Mouse (Mus musculus): ENCODE measurements around the gene Gm20425. TPM values are rescaled to one million over a fixed set of nuclear protein-coding genes. Genes with fewer than 3 reads are reported as not detected.

Gene Gm20425
- polyA plus RNA-seq, 1 experiment from 2014 or later, result 1.9 TPM

DNA sequence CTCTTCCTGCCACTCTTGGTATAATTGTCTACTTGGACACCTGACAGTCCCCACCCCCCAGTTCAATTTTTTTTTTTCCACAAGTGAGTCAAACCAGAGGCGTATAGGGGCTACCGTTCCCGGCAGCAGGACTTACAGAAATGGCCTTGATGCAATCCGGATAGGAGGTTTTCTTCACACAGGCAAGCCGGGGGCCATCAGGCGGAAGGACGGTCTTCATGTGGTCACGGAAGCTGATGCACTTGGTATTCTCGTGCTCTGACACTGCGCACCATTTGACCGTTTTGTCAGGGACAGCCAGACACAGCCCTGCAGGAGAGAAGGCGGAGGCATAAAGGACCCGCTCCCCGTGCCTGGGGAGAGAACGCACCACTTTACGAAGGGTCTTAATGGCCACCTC lies 2.3 kb downstream of the Gm20425 start:
- H3K4me2 ChIP-seq (ENCODE audit: low read length), result no peak overlapping the region
- 90% methylated on average over 16 of the region's 16 CpGs for WGBS
- no peaks in the 10 kb centered on the region for H3K36me3 ChIP-seq (ENCODE audit: insufficient read depth, low read length)
- ATAC-seq (replicated peaks; ENCODE audit: low FRiP score, low read depth) (no peak), DNase-seq (ENCODE audit: low spot score) (no peak)
- no peak overlapping the region for H3K4me3 ChIP-seq (replicated peaks; ENCODE audit: low read depth, low read length)
- no peak overlapping the region for H3K27ac ChIP-seq
- no peak overlapping the region for H3K9ac ChIP-seq (ENCODE audit: low read depth, low read length)
- TF ChIP-seq CTCF (IDR thresholded peaks at IDR 0.05; ENCODE audit: low read depth), result no peak
- no peaks in the 10 kb centered on the region for H3K27me3 ChIP-seq (ENCODE audit: insufficient read depth, low read length)
- no peaks in the 10 kb centered on the region for H3K9me3 ChIP-seq (replicated peaks; ENCODE audit: low read length)
- H3K4me1 ChIP-seq (replicated peaks; ENCODE audit: insufficient read depth, low read length), result no peaks in the 10 kb centered on the region

DNA sequence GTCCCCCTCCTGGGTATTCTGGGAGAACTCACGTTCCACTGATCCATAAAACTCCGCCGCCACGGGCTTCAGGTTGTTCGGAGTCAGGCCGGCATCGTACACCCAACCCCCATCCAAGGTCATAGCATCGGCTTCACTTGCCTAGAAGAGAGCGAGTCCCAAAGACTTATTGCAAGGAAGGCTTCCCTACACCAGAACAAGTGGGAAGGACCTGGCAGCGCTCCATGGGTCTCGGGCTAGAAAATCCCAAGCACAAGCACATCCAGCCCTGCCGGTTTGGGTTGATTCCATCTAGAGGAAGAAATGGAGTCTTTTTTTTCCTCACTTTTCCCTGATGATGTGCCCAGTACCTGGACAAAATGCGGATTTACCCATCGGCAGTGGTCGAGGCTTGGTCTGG lies 3.3 kb downstream of the Gm20425 start:
- no peaks in the 10 kb centered on the region for H3K27me3 ChIP-seq (ENCODE audit: insufficient read depth, low read length)
- H3K4me3 ChIP-seq (replicated peaks; ENCODE audit: low read depth, low read length), result no peak overlapping the region
- H3K36me3 ChIP-seq (ENCODE audit: insufficient read depth, low read length), result no peaks in the 10 kb centered on the region
- no peak overlapping the region for H3K4me2 ChIP-seq (ENCODE audit: low read length)
- no peak for ATAC-seq (replicated peaks; ENCODE audit: low FRiP score, low read depth)
- no peak overlapping the region for H3K27ac ChIP-seq
- WGBS, result 80% methylated on average over 15 of the region's 15 CpGs
- H3K4me1 ChIP-seq (replicated peaks; ENCODE audit: insufficient read depth, low read length), result no peaks in the 10 kb centered on the region
- no peak overlapping the region for H3K9ac ChIP-seq (ENCODE audit: low read depth, low read length)
- no peak for DNase-seq (ENCODE audit: low spot score)
- no peaks in the 10 kb centered on the region for H3K9me3 ChIP-seq (replicated peaks; ENCODE audit: low read length)
- no peak for TF ChIP-seq CTCF (IDR thresholded peaks at IDR 0.05; ENCODE audit: low read depth)

DNA sequence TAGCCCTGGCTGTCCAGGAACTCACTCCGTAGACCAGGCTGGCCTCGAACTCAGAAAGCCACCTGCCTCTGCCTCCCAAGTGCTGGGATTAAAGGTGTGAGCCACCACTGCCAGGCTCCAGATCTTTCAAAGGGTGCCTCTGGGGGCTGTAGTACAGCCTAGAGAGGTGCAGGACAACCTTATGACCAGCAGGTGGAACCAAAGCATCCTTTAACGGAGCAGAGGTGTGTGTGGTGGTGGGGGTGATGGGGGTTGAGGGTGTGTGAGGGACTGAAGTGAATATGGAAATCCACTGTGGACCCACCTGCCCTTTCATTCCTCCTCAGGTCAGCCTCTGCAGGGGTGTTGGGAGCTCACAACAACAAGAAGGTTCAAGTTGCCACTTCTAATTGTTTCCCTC lies 4.6 kb downstream of the Gm20425 start:
- no peaks in the 10 kb centered on the region for H3K36me3 ChIP-seq (ENCODE audit: insufficient read depth, low read length)
- H3K4me1 ChIP-seq (replicated peaks; ENCODE audit: insufficient read depth, low read length), result no peaks in the 10 kb centered on the region
- H3K27ac ChIP-seq, result no peak overlapping the region
- peak; percentile 70 for TF ChIP-seq CTCF (IDR thresholded peaks at IDR 0.05; ENCODE audit: low read depth)
- no peaks in the 10 kb centered on the region for H3K9me3 ChIP-seq (replicated peaks; ENCODE audit: low read length)
- no peak overlapping the region for H3K9ac ChIP-seq (ENCODE audit: low read depth, low read length)
- ATAC-seq (replicated peaks; ENCODE audit: low FRiP score, low read depth) (0 out of 2 replicates have a peak, but pooled peaks have one; percentile 31), DNase-seq (ENCODE audit: low spot score) (peak; percentile 25)
- H3K4me3 ChIP-seq (replicated peaks; ENCODE audit: low read depth, low read length), result no peak overlapping the region
- 72% methylated on average over 3 of the region's 3 CpGs for WGBS
- no peaks in the 10 kb centered on the region for H3K27me3 ChIP-seq (ENCODE audit: insufficient read depth, low read length)
- no peak overlapping the region for H3K4me2 ChIP-seq (ENCODE audit: low read length)

DNA sequence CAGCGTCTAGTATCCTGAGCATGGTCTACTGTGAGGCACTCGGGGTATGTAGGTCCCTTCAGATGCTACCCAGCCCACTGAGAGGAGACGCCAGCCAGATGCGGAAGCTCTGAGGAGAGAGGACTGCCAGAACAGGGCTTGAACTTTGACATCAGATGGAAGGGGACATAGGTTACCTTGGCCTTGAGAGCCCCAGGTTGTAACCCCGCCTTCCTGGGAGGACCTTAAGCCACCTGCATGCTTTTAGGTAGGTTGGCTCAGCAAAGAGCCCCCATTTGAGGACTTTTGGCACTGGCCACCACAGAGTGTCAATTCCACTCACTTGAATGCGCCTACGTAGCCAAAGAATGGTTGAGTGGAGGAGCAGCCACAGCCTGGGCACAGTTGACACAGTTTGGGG lies 5.4 kb downstream of the Gm20425 start:
- Histone ChIP-seq H3K27me3 (ENCODE audit: insufficient read depth, low read length) (no peaks in the 10 kb centered on the region), H3K4me3 (replicated peaks; ENCODE audit: low read depth, low read length) (no peak overlapping the region), H3K27ac (no peak overlapping the region), H3K36me3 (ENCODE audit: insufficient read depth, low read length) (no peaks in the 10 kb centered on the region), H3K4me2 (ENCODE audit: low read length) (no peak overlapping the region), H3K4me1 (replicated peaks; ENCODE audit: insufficient read depth, low read length) (no peaks in the 10 kb centered on the region), H3K9ac (ENCODE audit: low read depth, low read length) (no peak overlapping the region), H3K9me3 (replicated peaks; ENCODE audit: low read length) (no peaks in the 10 kb centered on the region)
- TF ChIP-seq CTCF (IDR thresholded peaks at IDR 0.05; ENCODE audit: low read depth), result no peak
- ATAC-seq (replicated peaks; ENCODE audit: low FRiP score, low read depth) (no peak), DNase-seq (ENCODE audit: low spot score) (no peak)
- WGBS, result 96% methylated on average over 7 of the region's 7 CpGs

DNA sequence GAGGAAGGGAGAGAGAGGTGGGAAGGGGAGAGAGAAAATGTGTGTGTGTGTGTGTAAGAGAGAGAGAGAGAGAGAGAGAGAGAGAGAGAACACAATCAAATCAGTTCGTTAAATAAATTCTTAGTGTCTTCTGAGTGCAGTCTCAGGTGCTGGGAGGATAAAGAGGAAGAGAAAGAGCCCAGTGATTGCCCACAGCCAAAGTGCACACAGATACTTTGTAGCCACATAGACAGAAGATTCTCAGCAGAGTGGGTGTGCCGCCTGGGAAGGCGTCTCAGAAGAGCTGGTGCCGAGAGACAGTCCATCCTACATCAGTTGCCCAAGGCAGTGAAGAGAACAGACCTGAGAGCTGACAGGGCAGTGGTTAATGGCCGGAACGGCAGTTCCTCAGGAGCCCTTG lies 15.8 kb downstream of the Gm20425 start:
- no peaks in the 10 kb centered on the region for H3K27me3 ChIP-seq (ENCODE audit: insufficient read depth, low read length)
- ATAC-seq (replicated peaks; ENCODE audit: low FRiP score, low read depth), result no peak
- no peak for DNase-seq (ENCODE audit: low spot score)
- H3K4me2 ChIP-seq (ENCODE audit: low read length), result no peak overlapping the region
- 55% methylated on average over 6 of the region's 6 CpGs for WGBS
- H3K4me3 ChIP-seq (replicated peaks; ENCODE audit: low read depth, low read length), result no peak overlapping the region
- TF ChIP-seq CTCF (IDR thresholded peaks at IDR 0.05; ENCODE audit: low read depth), result no peak
- no peaks in the 10 kb centered on the region for H3K9me3 ChIP-seq (replicated peaks; ENCODE audit: low read length)
- H3K9ac ChIP-seq (ENCODE audit: low read depth, low read length), result no peak overlapping the region
- H3K27ac ChIP-seq, result no peak overlapping the region
- H3K36me3 ChIP-seq (ENCODE audit: insufficient read depth, low read length), result no peaks in the 10 kb centered on the region
- no peaks in the 10 kb centered on the region for H3K4me1 ChIP-seq (replicated peaks; ENCODE audit: insufficient read depth, low read length)

DNA sequence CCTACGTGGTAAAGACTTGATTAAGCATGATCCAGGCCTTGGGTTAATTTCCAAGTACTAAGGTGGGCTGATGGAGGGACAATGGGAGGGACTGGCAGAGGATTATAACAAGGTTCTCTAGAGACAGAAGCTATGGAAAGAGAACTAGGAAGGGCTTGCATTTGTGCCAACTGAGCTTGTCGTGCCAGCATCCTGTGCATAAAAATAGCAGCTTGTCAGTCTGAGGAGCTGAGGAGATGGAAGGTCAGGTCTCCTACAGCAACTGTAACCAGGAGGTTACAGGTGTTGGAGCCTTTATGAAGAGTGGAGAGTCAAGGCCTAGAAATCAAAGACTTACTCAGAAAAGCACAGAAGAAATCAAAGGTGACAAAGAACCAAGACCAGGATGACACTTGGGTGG lies 16.5 kb downstream of the Gm20425 start:
- no peak for TF ChIP-seq CTCF (IDR thresholded peaks at IDR 0.05; ENCODE audit: low read depth)

More for the DNA sequence above, 16.5 kb downstream of the Gm20425 start:
- H3K4me1 ChIP-seq (replicated peaks; ENCODE audit: insufficient read depth, low read length), result no peaks in the 10 kb centered on the region
- H3K9ac ChIP-seq (ENCODE audit: low read depth, low read length), result no peak overlapping the region
- no peaks in the 10 kb centered on the region for H3K27me3 ChIP-seq (ENCODE audit: insufficient read depth, low read length)
- H3K4me3 ChIP-seq (replicated peaks; ENCODE audit: low read depth, low read length), result no peak overlapping the region
- ATAC-seq (replicated peaks; ENCODE audit: low FRiP score, low read depth), result no peak
- no peaks in the 10 kb centered on the region for H3K9me3 ChIP-seq (replicated peaks; ENCODE audit: low read length)
- no peak overlapping the region for H3K27ac ChIP-seq
- no peaks in the 10 kb centered on the region for H3K36me3 ChIP-seq (ENCODE audit: insufficient read depth, low read length)
- 67% methylated on average over 2 of the region's 2 CpGs for WGBS
- no peak overlapping the region for H3K4me2 ChIP-seq (ENCODE audit: low read length)
- no peak for DNase-seq (ENCODE audit: low spot score)

Data from kidney, postnatal 0 days (tissue).